Mouse (Mus musculus) liver, embryonic 18 days (tissue): ENCODE measurements around the gene Apol11a. TPM values are rescaled to one million over a fixed set of nuclear protein-coding genes. Genes with fewer than 3 reads are reported as not detected.

Experiments
- polyA plus RNA-seq: library from polyadenylated mRNA; depleted of rRNA; stranded (reverse); fragments of >200 nt; gene quantifications from 2 replicates; pipeline ENCODE4 v1.2.3, GENCODE M21; 2012; rRNA removed

Apol11a gene
- 0.02 and 0.04 TPM in 2 replicates for polyA plus RNA-seq

DNA sequence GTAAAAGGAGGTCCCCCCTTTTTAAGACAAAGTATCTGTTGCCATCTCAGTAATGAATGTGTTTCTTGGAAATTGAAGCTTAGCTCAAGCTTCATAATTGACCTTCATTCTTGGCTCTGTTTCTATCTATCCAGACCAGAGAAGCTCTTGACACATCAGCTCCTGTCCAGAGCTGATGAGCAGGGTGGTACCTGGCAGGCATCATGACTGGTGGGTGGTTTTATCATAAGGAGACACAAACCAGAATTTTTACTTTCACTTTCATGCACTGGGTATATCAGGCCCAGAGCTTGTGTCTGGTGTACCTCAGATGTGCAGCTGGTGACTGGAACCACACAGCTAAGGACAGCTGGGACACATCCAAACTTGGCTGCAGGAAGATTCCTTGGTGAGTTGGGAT lies at the start of gene Apol11a:
Gene Apol11a (plus strand): TSS at position 306 of the 400 bp plus-strand sequence.

GRCm38 (mm10) chr15:77476693-77477092 lies 31.4 kb upstream of the Apol11a start, which contains the start of gene Apol10a:
Gene Apol10a, plus strand, starts transcription at chr15:77477047.

GRCm38 (mm10) chr15:77533216-77533615 lies 25.1 kb downstream of the Apol11a start, which contains the start of gene Apol7c:
Gene Apol7c, minus strand, starts transcription at chr15:77533316.

DNA sequence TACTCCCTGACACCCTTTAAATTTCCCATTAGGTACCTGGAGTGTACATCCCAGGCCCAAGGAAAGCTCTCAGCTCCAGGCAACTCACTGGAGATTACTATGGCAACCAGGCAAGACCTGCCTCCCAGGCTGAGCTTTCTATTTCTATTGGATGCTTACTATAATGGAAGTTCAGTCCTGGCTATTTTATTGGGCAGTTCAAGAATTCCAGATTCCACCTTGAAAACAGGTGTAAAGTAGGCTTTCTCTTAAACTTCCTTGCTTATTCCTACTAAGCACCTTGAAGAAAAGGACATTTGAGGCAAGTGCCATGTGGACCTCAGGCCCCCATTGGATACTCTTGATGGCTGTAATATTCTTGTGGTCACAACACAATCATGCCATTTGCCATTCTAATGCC lies 53.7 kb downstream of the Apol11a start, which contains the start of gene 1700025B11Rik:
Gene 1700025B11Rik (minus strand): TSS at position 101 of the 400 bp plus-strand sequence.

Other genes starting within 250 kb of the Apol11a start
- 20.4 and 23.4 TPM in 2 replicates for gene Rbfox2, start 201.3 kb upstream of the Apol11a start, polyA plus RNA-seq
- gene Apol7a, start 109.2 kb upstream of the Apol11a start, polyA plus RNA-seq, result 13.9 and 21.6 TPM in 2 replicates
- 0.08 and 0.26 TPM in 2 replicates for gene Apol9a, start 97.1 kb upstream of the Apol11a start, polyA plus RNA-seq
- not detected in 2 replicates for gene Apol7b, start 60.8 kb upstream of the Apol11a start, polyA plus RNA-seq
- 0.01 TPM in 1 of 2 replicates, not detected in the other for gene Apol10a, start 31.2 kb upstream of the Apol11a start, polyA plus RNA-seq
- 0.01 TPM in 1 of 2 replicates, not detected in the other for gene Apol7c, start 25.0 kb downstream of the Apol11a start, polyA plus RNA-seq
- not detected in 2 replicates for gene 1700025B11Rik, start 53.6 kb downstream of the Apol11a start, polyA plus RNA-seq
- gene Apol10b, start 87.9 kb downstream of the Apol11a start, polyA plus RNA-seq, result 0.02 and 0.04 TPM in 2 replicates
- not detected in 2 replicates for gene Gm36245, start 91.0 kb downstream of the Apol11a start, polyA plus RNA-seq
- 0.67 and 1.5 TPM in 2 replicates for gene Apol11b, start 135.0 kb downstream of the Apol11a start, polyA plus RNA-seq
- gene Apol7e, start 190.6 kb downstream of the Apol11a start, polyA plus RNA-seq, result 0.02 and 0.13 TPM in 2 replicates
- gene Apol9b, start 220.8 kb downstream of the Apol11a start, polyA plus RNA-seq, result 0.35 and 0.71 TPM in 2 replicates
- gene Apol8, start 248.7 kb downstream of the Apol11a start, polyA plus RNA-seq, result 15.0 and 16.3 TPM in 2 replicates